ENCODE assay signal across 9 mouse cellular contexts in the genomic region with DNA sequence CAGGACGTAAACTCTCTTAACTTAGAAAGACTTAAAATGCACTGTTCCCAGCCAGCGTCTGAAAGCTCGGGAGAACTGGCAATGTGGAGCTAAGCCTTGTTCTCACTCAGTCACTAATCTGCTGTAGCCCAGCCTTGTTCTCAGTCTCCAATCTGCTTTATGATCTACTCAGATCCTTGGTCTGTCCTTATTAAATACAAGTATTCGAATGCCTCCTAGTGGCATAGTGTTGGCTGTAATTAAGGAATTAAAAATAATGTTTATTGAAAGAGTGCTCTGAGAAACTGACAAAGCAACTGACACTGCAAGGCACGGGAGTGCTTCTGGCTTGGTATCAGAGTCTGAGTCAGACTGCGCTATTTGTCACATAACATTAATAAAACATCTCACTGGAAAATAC.
DNase-seq lines count a peak whose midpoint lies in the region; ATAC-seq and TF ChIP-seq lines count a peak whose summit lies in the region.
"Had no signal": no experiment of that assay in that cellular context is flagged by ENCODE, and none has a peak within 500 bp of the region (broad histone marks: within the 10 kb centered on the region; RNA-seq: fewer than 3 reads in every experiment).

No protein-coding gene starts in this region.

- peak; percentile 93 for TF ChIP-seq RAD21 in MEL (IDR thresholded peaks at IDR 0.05; ENCODE audit: low read depth, low read length)

- no peaks in the 10 kb centered on the region for H3K79me2 ChIP-seq in MEL (ENCODE audit: control insufficient read depth, insufficient read depth, low read length, poor library complexity)

- peak; percentile 18 for DNase-seq in kidney, adult 9 months
- peak; percentile 87 for DNase-seq in MEL (ENCODE audit: low read depth, low spot score)
- DNase-seq in brain, adult 2 months (ENCODE audit: low read depth, low spot score), result peak; percentile 65
- no peak for DNase-seq in adrenal gland, adult 18-20 months (ENCODE audit: low spot score in 2 of 2)
- DNase-seq in thymus, postnatal 0 days (ENCODE audit: low spot score), result no peak
- DNase-seq in kidney, postnatal 25 days, result no peak

- H3K4me3 ChIP-seq in kidney, embryonic 14.5 days (ENCODE audit: low read length), result no peak overlapping the region
- peak overlapping the region; percentile 57 to 81 for H3K4me3 ChIP-seq in MEL (ENCODE audit: control insufficient read depth in 1 of 2, insufficient read depth in 1 of 2, low read depth in 2 of 2, low read length in 2 of 2)
- H3K4me3 ChIP-seq: heart, embryonic 13.5 days had no signal

- H3K4me2 ChIP-seq in kidney, embryonic 14.5 days (replicated peaks; ENCODE audit: low read depth, low read length), result no peak overlapping the region
- H3K4me2 ChIP-seq: heart, embryonic 13.5 days had no signal

- peak; percentile 7 to 78 (median 17); a peak in 2 of 6 replicates for TF ChIP-seq CTCF in MEL (IDR thresholded peaks at IDR 0.05 in 2 of 3, conservative IDR thresholded peaks at IDR 0.05 in 1 of 3; ENCODE audit: control insufficient read depth in 1 of 3, insufficient read depth in 1 of 3, low read depth in 2 of 3, low read length in 3 of 3, poor library complexity in 1 of 3, severe bottlenecking in 1 of 3)

- peak in 1 of 2 experiments; percentile 47; a peak in 2 of 4 replicates for TF ChIP-seq POLR2A in MEL (IDR thresholded peaks at IDR 0.05; ENCODE audit: control insufficient read depth in 1 of 2, insufficient read depth in 1 of 2, low read depth in 1 of 2, low read length in 2 of 2, poor library complexity in 1 of 2)

- H3K27me3 ChIP-seq in kidney, embryonic 14.5 days (ENCODE audit: control insufficient read depth, insufficient read depth, low read length), result no peaks in the 10 kb centered on the region
- H3K27me3 ChIP-seq in MEL (ENCODE audit: control insufficient read depth in 1 of 2, insufficient read depth in 2 of 2, low read length in 2 of 2), result no peaks in the 10 kb centered on the region
- H3K27me3 ChIP-seq: heart, embryonic 13.5 days had no signal

- peak; percentile 36 to 37; a peak in 3 of 4 replicates for TF ChIP-seq EP300 in MEL (IDR thresholded peaks at IDR 0.05; ENCODE audit: low read depth in 1 of 2, low read length in 2 of 2)

- no peaks in the 10 kb centered on the region for H3K4me1 ChIP-seq in kidney, embryonic 14.5 days (ENCODE audit: control insufficient read depth, insufficient read depth, low read length)
- H3K4me1 ChIP-seq in MEL (ENCODE audit: control insufficient read depth in 1 of 2, insufficient read depth in 2 of 2, low read length in 2 of 2), result peaks cover 6 to 13% of the 10 kb centered on the region in 2 experiments

- no peaks in the 10 kb centered on the region for H3K9me3 ChIP-seq in kidney, embryonic 14.5 days (ENCODE audit: control insufficient read depth, low read length)
- H3K9me3 ChIP-seq in MEL (replicated peaks; ENCODE audit: insufficient read depth, low read length), result no peaks in the 10 kb centered on the region
- H3K9me3 ChIP-seq: heart, embryonic 13.5 days had no signal

- H3K27ac ChIP-seq in kidney, embryonic 14.5 days (ENCODE audit: low read depth, low read length), result no peak overlapping the region
- peak overlapping the region; percentile 83 for H3K27ac ChIP-seq in MEL (ENCODE audit: control insufficient read depth, low read depth, low read length)
- H3K27ac ChIP-seq: heart, embryonic 13.5 days had no signal

- no peak for ATAC-seq in kidney, embryonic 14.5 days (ENCODE audit: low FRiP score, low TSS enrichment)
- peak; percentile 91 for ATAC-seq in megakaryocyte progenitor cell, adult 5-6 weeks (replicated peaks; ENCODE audit: poor library complexity)

- 85% methylated on average over 6 of the region's 6 CpGs for WGBS in kidney, embryonic 14.5 days

- H3K36me3 ChIP-seq in kidney, embryonic 14.5 days (ENCODE audit: control insufficient read depth, insufficient read depth, low read length), result no peaks in the 10 kb centered on the region
- peaks cover 0 to 10% of the 10 kb centered on the region in 2 experiments; a peak in 2 of 4 replicates for H3K36me3 ChIP-seq in MEL (ENCODE audit: control insufficient read depth in 1 of 2, insufficient read depth in 2 of 2, low read length in 2 of 2)

- no peak overlapping the region for H3K9ac ChIP-seq in kidney, embryonic 14.5 days (ENCODE audit: low read depth, low read length)
- H3K9ac ChIP-seq in MEL (ENCODE audit: control insufficient read depth, low read depth, low read length, poor library complexity, severe bottlenecking), result peak overlapping the region; percentile 54
- H3K9ac ChIP-seq: heart, embryonic 13.5 days had no signal

TF ChIP-seq in MEL, 35 proteins besides CTCF, POLR2A, EP300 and RAD21:
- peak; percentile 23 for TF ChIP-seq SIN3A (IDR thresholded peaks at IDR 0.05; ENCODE audit: low read length)
- peak; percentile 9; the same call in 1 of the 2 replicates for TF ChIP-seq NELFE (IDR thresholded peaks at IDR 0.05; ENCODE audit: low read depth, low read length)
- peak; percentile 57 for TF ChIP-seq GATA1 (IDR thresholded peaks at IDR 0.05; ENCODE audit: low read depth, low read length)
- TF ChIP-seq RCOR1 (IDR thresholded peaks at IDR 0.05; ENCODE audit: low read depth, low read length), result no peak
- TF ChIP-seq POLR2AphosphoS2 (IDR thresholded peaks at IDR 0.05; ENCODE audit: low read length), result no peak
- TF ChIP-seq ETS1 (IDR thresholded peaks at IDR 0.05; ENCODE audit: low read depth, low read length), result peak; percentile 42
- TF ChIP-seq E2F4 (IDR thresholded peaks at IDR 0.05; ENCODE audit: borderline replicate concordance, low read depth, low read length), result no peak
- TF ChIP-seq MYB (IDR thresholded peaks at IDR 0.05; ENCODE audit: low read depth, low read length), result 0 out of 2 replicates have a peak, but pooled peaks have one; percentile 18
- TF ChIP-seq TBP (IDR thresholded peaks at IDR 0.05; ENCODE audit: low read depth, low read length), result peak; percentile 21; the same call in 1 of the 2 replicates
- peak; percentile 85 for TF ChIP-seq SMC3 (IDR thresholded peaks at IDR 0.05; ENCODE audit: low read depth, low read length)
- TF ChIP-seq ZC3H11A (IDR thresholded peaks at IDR 0.05; ENCODE audit: low read depth, low read length), result peak; percentile 84

Comparison
In these comparisons a context has a peak if more than half of its experiments do, and no peak if none do; other contexts are left out.
1. DNase-seq: peak in kidney, adult 9 months (single experiment), MEL (single experiment) and brain, adult 2 months (single experiment); none in adrenal gland, adult 18-20 months (0 of 2), thymus, postnatal 0 days (single experiment) and kidney, postnatal 25 days (0 of 2).